In genomic region chr2:164793772-164794171, GRCm38 (mm10) we compare ENCODE assay signal across 11 mouse cellular contexts. TPM values are rescaled to one million over a fixed set of nuclear protein-coding genes. Genes with fewer than 3 reads are reported as not detected.
A peak's percentile ranks its signal among the peaks of the same experiment; 100 is the strongest.
DNase-seq lines count a peak whose midpoint lies in the region; TF ChIP-seq lines count a peak whose summit lies in the region.
"Had no signal": no experiment of that assay in that cellular context is flagged by ENCODE, and none has a peak within 500 bp of the region (broad histone marks: within the 10 kb centered on the region; RNA-seq: fewer than 3 reads in every experiment).

No protein-coding gene starts in this region.

- peak; percentile 85 for DNase-seq in heart, adult 11 months
- DNase-seq in heart, postnatal 25 days (ENCODE audit: low spot score): no peak
- peak; percentile 38 for DNase-seq in lung, postnatal 36 days
- no peak for DNase-seq in lung, adult 18-20 months
- peak; percentile 19 for DNase-seq in brain, embryonic 14.5 days (ENCODE audit: low read depth)
- DNase-seq in splenic B cell, adult 2 months (ENCODE audit: low read depth, low spot score): peak; percentile 57
- no peak for DNase-seq in cerebellum, adult 11 months
- DNase-seq in ovary, postnatal 36 days (ENCODE audit: low spot score): no peak

- no peak for TF ChIP-seq POLR2A in brain, embryonic 14.5 days (IDR thresholded peaks at IDR 0.05; ENCODE audit: borderline replicate concordance, extremely low read depth, insufficient read depth, insufficient read length, poor library complexity, severe bottlenecking)

- intact Hi-C loops in heart, postnatal 25 days (cut with DNase I): loop anchor here (5.0 kb wide), 1 partner anchor 116 kb away; no protein-coding TSS in a partner anchor

- TF ChIP-seq CTCF in brain, embryonic 14.5 days (IDR thresholded peaks at IDR 0.05; ENCODE audit: borderline replicate concordance, extremely low read depth, insufficient read depth, insufficient read length): no peak

- H3K36me3 ChIP-seq in splenic B cell, adult 2 months (ENCODE audit: control insufficient read depth, insufficient read depth, low read length, poor library complexity, severe bottlenecking): peaks cover 5% of the 10 kb centered on the region

- no peaks in the 10 kb centered on the region for H3K27me3 ChIP-seq in splenic B cell, adult 2 months (ENCODE audit: control insufficient read depth, insufficient read depth, low read length, poor library complexity, severe bottlenecking)
- H3K27me3 ChIP-seq: hindbrain, embryonic 12.5 days had no signal

RNA-seq across cellular contexts. Expression of gene Snx21, which starts 8.1 kb away (rescaled TPM):
- total RNA-seq in heart, postnatal 25 days (2021): 10 to 100 TPM; 24.7 to 27.5 TPM
- polyA plus RNA-seq in brain, embryonic 14.5 days (2012; rRNA removed): 25.9 and 27.0 TPM in 2 replicates

RNA-seq across cellular contexts. Expression of gene Acot8, which starts 10.9 kb away (rescaled TPM):
- 10 to 100 TPM; 10.7 to 12.2 TPM for total RNA-seq in heart, postnatal 25 days (2021)
- polyA plus RNA-seq in brain, embryonic 14.5 days (2012; rRNA removed): 29.7 and 41.1 TPM in 2 replicates

RNA-seq across cellular contexts. Expression of gene Zswim3, which starts 11.1 kb away (rescaled TPM):
- total RNA-seq in heart, postnatal 25 days (2021): 1 to 10 TPM; 2.5 to 3.1 TPM
- polyA plus RNA-seq in brain, embryonic 14.5 days (2012; rRNA removed): 8.5 and 10.1 TPM in 2 replicates

RNA-seq across cellular contexts. Expression of gene Tnnc2, which starts 14.0 kb away (rescaled TPM):
- not detected for total RNA-seq in heart, postnatal 25 days (2021)
- polyA plus RNA-seq in brain, embryonic 14.5 days (2012; rRNA removed): 1.7 TPM in 2 replicates
- total RNA-seq: G1E had no signal
- polyA plus RNA-seq: G1E; liver, adult 2 months had no signal

RNA-seq across cellular contexts. Expression of gene Ube2c, which starts 24.1 kb away (rescaled TPM):
- 1 to 10 TPM; 2.4 to 2.9 TPM for total RNA-seq in heart, postnatal 25 days (2021)
- 94.0 and 201 TPM in 2 replicates for polyA plus RNA-seq in brain, embryonic 14.5 days (2012; rRNA removed)

Comparison
In these comparisons a context has a peak if more than half of its experiments do, and no peak if none do; other contexts are left out.
1. DNase-seq: peak in heart, adult 11 months (single experiment), lung, postnatal 36 days (single experiment), brain, embryonic 14.5 days (single experiment) and splenic B cell, adult 2 months (single experiment); none in heart, postnatal 25 days (single experiment), lung, adult 18-20 months (0 of 2), cerebellum, adult 11 months (single experiment) and ovary, postnatal 36 days (single experiment).